Mouse (Mus musculus): ENCODE results near the gene Pjvk. TPM values are rescaled to one million over a fixed set of nuclear protein-coding genes. Genes with fewer than 3 reads are reported as not detected.
"Not testable (repeated sequence)": the region's sequence is repeated elsewhere in the genome, so short reads cannot be mapped to it uniquely, and the experiment has no call there.

The Pjvk gene
- total RNA-seq (2015; ENCODE audit: low replicate concordance) (not detected in 2 replicates), total RNA-seq (2017; ENCODE audit: low replicate concordance) (not detected in 2 replicates)

DNA sequence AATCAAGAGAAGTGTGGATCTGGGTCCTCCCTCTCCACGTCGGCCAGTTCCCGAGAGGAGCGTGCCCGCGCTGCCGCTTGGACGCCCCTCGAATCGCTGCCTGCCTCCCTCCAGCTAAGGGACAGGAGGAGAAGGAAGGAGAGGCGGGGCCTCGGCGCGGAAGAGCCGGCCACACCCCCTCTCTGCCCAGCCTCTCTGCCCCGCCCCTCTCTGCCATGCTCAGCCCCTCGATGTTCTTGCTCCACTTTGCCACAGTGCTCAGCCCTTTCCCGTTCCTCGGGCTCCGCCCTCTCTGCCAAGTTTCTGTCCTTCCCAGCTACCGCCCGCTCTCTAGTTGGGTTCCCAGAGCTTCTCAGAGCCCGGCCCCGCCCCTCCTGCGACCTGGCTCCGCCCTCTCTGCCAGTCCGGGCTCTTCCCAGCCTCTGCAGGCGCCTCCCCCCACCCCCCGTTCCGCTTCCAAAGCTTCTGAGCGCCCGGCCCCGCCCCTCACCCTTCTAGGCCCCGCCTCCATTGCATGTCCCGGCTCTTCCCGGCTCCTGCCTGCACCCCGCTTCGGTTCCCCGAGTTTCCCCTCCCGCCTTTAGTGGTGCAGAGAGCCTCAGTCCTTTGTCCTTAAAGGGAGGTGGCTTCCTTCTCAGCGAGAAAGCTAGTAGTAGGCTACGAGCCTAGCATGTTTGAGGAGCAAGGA lies at the start of gene Pjvk, which contains the start of gene Prkra:
Gene Pjvk, plus strand, starts transcription at position 594 of the 688 bp plus-strand sequence.
Gene Prkra, minus strand, starts transcription at position 133 of the 688 bp plus-strand sequence.
- ATAC-seq (replicated peaks; ENCODE audit: low FRiP score, poor library complexity, severe bottlenecking) = peak; percentile 96

DNA sequence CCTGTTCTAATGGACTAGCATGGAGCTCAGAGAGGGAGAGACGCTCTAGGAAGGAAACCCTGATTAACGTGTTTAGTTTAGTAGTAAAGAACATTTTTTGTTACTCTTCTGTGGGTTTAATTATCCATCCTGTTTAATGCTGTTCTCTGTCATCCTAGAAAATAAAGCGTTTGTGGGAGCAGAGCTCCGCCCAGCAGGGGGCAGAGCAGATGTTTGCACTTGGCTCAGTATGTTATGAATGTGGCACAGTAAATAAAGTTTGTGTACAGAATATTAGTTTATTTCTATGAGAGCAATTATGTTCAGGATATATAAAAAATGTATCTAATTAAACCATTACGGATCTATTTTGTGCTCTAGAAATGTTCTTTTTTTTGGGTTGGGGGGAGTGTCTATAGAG lies 49.1 kb upstream of the Pjvk start:
- no peak for ATAC-seq (replicated peaks; ENCODE audit: low FRiP score, poor library complexity, severe bottlenecking)

DNA sequence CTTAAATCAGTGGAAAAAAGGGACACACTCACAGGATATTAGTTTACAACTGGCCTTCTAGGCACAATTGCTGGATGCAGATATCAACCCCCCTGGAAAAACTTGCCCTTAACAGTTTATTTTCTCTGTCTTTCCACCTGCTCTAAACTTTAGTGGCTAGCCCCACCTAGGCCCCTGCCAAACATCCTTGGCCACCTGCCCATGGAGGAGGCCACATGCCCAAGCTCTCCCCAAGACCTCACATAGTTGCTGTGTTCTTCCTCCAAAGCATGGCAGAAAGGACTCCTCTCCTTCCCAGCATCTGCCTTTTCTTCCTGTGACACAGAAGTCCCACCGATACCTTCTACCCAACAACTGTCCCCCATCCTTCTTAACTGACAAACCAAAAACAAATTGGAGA lies 46.0 kb upstream of the Pjvk start:
- no peak for ATAC-seq (replicated peaks; ENCODE audit: low FRiP score, poor library complexity, severe bottlenecking)

DNA sequence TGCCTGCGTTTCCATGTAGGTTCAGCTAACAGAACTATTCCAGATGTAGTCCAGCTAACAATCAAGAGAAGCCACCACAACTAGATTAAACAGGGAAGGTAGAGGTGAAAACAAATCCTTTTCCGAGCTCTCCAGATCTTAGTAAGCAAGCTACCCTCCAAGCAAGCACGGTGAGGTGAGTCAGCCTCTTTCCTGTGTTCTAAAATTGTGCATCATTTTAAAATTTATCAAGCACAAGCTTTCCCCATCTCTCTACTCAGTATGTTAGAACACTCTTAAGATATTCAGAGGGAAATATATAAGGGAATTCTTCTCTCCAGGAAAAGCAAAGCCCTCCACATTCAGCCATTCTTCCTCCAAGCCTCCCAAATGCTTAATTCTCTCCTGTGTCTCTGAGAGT lies 41.6 kb upstream of the Pjvk start:
- ATAC-seq (replicated peaks; ENCODE audit: low FRiP score, poor library complexity, severe bottlenecking) = no peak

DNA sequence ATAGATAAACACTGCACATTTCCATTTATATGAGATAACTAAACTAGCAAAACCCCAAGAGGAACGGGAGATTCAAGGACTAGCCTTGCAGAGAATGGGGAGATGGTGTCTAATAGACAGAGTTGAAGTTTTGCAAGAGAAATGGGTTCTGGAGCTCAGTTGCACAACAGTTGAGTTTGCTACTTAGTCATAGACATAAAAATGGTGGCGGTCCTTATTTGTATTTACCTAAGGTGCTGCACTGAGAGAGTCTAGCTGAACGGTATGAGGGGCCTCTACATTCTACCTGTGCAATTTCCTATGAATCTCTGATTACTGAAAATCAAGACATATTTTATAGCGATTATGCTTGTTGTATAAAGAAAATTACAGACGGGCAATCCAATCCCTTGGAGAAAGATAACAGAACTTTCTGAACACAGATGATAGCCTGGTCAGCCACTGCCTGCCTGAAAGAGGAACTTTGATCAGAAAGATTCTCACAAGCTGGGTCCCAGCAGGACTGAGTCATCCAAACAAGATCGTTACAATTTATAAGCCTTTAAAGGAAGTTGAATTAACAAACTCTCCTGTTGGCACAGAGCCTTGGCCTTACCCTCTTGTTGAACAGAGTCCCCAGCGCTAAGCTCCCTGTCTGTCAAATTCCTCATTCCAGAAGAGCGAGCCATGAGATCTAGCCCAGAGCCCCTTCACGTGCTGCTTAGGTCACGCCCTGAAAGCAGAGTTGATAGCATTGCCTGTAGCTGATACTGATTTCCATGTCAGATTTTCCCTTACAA lies 37.8 kb upstream of the Pjvk start:
- no peak for ATAC-seq (replicated peaks; ENCODE audit: low FRiP score, poor library complexity, severe bottlenecking)

DNA sequence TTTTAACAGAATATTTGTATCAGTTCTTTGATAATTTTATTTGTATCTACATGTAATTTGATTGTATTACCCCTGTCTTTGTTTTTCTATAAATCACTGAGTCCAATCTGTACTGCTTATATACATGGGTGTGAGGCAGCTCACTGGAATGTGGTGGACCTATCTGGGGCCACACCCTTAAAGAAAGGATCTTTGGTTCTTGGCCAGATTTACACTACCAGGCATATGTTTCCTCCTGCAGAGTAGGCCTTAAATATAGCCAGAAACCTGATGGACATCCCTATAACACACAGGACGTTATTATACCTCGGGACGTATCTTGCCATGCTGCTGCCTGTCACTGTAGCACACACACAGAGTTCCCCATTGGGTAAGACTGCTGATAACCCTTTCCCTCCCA lies 36.3 kb upstream of the Pjvk start:
- no peak for ATAC-seq (replicated peaks; ENCODE audit: low FRiP score, poor library complexity, severe bottlenecking)

DNA sequence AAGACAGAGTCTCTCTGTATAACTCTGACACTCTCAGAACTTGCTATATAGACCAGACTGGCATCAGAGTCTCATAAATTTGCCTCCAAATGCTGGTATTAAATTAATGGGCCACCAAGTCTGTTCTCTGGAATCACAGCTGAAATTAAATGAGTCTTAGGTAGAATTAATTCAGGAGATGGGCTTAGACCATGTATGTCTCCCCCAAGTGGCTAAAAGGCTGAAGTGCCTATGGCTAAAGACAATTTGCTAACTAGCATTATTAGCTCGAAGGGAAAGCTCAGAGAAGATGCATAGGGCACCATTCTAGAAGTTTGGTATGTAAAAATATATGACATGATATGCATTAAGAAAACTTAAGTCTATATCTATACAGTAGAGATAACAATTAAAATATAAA lies 30.2 kb upstream of the Pjvk start:
- ATAC-seq (replicated peaks; ENCODE audit: low FRiP score, poor library complexity, severe bottlenecking) = no peak

DNA sequence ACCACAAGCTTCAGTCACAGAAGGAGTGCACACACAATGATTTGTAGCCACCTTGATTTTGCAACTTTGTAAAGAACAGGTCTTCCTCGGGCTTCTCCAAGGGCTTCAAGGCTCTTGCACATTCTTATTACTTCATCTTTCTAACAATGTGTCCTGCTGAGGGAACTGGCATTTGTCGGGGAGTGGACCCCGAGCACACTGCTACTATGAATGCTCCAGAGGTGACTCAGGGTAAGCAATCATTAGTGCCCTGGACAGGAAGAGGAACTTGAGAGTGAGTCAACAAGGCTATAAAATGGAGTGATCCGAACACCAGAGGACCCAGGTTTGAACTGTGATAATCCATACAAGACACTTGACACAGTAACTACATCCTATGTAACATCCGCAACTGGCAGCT lies 28.1 kb upstream of the Pjvk start:
- ATAC-seq (replicated peaks; ENCODE audit: low FRiP score, poor library complexity, severe bottlenecking) = no peak

DNA sequence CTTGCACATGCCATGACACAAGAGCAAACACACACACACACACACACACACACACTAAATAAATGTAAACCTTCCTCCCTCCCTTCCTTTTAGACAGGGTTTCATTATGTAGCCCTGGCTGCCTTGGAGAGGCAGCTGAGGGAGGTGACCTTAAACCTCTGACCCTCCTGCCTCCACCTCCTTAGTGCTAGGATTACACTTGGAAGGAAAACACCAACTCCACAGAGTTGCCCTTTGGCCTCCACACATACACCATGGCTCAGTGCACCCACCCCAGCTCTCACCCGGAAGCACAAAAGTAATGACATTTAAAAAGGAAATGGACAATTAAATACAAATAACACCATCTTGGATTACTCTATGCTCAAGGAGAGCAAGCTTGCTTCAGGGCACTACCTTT lies 26.6 kb upstream of the Pjvk start:
- ATAC-seq (replicated peaks; ENCODE audit: low FRiP score, poor library complexity, severe bottlenecking) = no peak

DNA sequence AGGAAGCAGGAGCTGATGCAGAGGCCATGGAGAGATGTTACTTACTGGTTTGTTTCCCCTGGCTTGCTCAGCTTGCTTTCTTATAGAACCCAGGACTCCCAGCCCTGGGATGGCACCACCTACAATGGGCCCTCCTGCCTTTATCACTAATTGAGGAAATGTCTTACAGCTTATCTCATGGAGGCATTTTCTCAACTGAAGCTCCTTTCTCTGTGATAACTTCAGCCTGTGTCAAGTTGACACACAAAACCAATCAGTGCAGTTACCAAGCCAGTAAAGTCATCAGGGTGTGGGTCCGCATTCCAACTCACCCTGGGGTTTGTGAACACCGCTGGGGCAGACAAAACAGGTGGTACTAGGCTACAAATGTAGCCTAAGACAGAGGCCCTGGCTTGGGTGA lies 26.0 kb upstream of the Pjvk start:
- ATAC-seq (replicated peaks; ENCODE audit: low FRiP score, poor library complexity, severe bottlenecking) = not testable (repeated sequence)

DNA sequence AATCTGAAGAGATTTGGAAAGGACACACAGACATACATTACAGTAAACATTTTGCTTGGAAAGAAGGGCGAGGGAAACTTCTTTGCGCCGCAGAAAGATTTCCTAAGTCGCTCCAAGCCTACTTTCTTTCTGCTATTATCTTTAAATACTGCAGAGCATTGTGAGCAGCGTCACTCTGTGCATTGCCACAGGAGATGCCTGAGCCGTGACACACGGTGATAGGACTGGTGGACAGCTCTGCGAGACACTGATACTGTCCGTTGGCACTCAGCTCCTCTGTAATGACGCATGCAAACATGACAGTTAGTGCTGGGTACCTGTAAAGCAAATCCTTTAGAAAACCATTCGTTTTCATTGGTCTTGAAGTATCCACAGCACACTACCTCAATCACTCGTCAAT lies 18.0 kb upstream of the Pjvk start:
- ATAC-seq (replicated peaks; ENCODE audit: low FRiP score, poor library complexity, severe bottlenecking) = no peak

DNA sequence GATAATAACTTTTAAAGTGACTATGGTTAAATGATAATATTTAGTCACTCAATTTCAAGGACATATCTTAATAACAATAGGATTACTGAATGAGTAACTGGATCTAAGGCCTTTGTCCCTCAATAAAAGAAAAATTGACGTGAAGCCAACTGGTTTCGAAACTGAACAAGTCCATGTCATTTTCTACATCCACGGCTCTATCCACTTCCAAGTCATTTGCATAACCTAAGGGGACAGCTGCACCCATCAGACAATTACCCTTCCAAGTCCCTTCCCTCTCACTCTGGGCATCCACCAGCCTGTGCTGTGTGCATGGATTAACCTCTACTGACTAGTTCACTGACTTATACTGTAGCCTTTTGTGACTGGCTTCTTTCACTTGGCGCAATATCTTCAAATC lies 16.7 kb upstream of the Pjvk start:
- no peak for ATAC-seq (replicated peaks; ENCODE audit: low FRiP score, poor library complexity, severe bottlenecking)

DNA sequence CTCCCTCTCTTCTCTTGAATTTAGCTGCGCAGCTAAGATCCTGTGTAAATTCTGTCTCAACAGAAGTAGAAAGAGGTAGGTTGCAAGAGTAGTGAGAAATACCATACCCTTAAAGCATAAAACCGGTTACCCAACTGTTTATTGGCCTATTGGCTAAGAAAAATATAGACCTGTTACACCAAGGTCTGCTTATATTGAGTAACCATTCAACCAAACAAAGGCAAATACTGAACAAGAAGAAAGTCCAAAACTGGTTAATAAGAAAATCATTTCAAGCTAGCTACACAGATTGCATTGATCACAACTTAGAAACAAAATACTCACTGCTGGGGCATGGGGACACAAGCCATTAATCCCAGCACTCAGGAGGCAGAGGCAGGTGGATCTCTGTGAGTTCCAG lies 8.6 kb upstream of the Pjvk start:
- no peak for ATAC-seq (replicated peaks; ENCODE audit: low FRiP score, poor library complexity, severe bottlenecking)

DNA sequence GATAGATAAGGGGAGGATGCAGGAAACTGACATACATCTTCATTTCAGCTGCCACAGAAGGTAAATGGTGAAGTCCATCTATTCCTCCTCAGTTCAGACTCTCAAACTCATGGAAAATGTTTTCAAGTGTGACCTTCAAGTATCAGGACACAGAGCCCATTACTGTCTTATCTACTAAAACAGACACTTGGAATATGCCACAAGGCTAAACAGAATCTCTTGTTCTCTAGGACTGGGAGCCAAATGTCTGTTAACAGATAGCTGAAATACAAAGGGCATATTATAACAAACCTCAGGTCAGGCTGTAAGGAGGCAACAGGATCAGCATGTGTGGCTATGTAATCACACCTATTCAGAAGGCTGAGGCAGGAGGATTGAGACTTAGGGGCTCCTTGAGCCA lies 4.5 kb upstream of the Pjvk start:
- no peak for ATAC-seq (replicated peaks; ENCODE audit: low FRiP score, poor library complexity, severe bottlenecking)

DNA sequence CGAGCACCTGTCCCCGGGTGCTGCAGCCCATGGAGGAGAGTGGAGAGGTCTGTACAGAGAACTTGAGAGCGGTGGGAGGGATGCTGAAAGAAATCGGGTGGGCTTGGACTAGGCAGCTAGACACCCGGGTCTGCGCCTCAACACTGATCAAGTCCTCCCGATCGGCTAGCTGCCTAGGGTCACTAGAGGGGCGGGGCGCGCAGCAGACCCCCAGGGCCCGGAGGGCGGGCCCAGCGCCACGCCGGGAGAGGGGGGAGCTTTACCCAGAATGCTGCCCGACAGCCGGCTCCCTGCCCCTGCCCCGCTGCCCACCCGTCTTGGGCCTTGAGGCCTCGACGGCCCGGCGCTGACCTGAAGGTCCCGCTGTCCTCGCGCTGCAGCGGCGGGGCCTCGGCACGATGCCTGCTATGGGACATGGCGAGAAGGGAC lies 821 bp upstream of the Pjvk start:
- ATAC-seq (replicated peaks; ENCODE audit: low FRiP score, poor library complexity, severe bottlenecking) = peak; percentile 36

DNA sequence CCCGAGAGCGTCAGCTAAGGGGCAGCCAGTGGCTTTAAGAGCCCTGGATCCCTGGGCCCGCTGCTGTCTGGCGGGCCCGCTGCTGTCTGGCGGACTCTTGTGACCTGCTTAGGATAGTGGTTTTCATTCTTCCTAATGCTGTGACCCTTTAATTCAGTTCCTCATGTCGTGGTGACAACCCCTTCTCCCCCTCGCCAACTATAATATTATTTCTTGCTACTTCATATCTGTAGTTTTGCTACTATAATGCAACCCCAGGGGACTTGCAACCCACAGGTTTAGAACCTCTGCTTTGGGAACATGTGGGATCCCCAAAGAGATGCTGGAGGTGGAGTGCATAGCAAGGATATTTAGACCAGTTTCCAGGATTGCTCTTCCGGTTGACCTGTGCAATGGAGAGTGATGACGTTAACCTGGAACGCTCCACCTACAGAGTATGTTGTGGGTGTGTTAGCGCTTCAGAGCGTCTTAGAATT lies 428 bp downstream of the Pjvk start:
- no peak for ATAC-seq (replicated peaks; ENCODE audit: low FRiP score, poor library complexity, severe bottlenecking)

DNA sequence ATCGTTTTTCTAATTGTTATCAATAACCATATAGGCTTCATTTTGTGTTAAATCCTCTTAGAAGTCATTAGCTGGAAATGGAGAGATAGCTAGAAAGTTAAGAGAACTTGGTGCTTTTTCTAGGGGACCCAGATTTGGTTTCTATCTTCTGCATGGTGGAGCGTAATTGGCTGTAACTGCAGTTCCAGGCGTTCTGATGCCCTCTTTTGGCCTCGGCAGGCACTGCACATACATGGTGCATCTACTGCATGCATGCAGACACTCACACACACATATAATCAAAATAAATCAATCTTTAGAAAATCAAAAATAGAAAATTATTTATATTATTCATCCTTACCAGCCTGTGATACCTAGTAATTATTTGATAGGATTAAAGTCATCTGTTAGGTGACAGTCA lies 4.8 kb downstream of the Pjvk start:
- ATAC-seq (replicated peaks; ENCODE audit: low FRiP score, poor library complexity, severe bottlenecking) = no peak

DNA sequence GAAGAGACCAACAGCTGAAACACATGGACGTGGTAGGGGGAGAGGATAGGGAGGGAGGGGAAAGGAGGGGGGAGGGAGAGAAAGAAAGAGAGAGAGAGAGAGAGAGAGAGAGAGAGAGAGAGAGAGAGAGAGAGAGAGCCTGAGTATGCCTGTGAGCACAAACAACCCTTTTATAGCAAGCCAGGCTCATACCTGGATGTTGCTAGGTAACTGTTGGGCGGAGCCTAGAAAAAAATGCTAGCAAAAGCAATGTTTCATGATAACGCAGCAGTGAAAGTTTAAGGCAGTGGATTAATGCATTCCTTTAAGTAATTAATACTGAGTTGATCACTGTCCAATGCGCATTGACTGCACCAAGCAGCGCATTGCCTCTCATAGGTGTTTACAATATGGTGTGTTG lies 6.4 kb downstream of the Pjvk start:
- no peak for ATAC-seq (replicated peaks; ENCODE audit: low FRiP score, poor library complexity, severe bottlenecking)

DNA sequence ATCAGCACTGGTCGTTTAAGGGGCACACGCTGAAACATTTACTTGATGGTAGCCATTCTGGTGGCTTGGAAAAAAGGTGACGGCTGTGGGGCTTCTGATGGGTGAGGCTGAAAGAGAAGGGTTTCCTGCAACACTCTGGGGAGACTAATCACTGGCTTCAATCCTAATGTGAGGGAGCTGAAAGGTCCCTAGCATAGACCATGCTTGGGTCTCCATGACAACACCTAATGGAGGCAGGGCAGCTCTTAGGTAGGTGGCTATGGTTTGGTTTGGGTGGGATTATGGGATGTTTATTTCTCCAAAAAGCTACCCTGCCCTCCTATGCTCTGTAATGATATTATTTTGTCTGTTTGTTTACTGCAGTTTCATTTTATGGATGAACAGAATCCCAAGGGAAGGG lies 7.2 kb downstream of the Pjvk start:
- ATAC-seq (replicated peaks; ENCODE audit: low FRiP score, poor library complexity, severe bottlenecking) = no peak

DNA sequence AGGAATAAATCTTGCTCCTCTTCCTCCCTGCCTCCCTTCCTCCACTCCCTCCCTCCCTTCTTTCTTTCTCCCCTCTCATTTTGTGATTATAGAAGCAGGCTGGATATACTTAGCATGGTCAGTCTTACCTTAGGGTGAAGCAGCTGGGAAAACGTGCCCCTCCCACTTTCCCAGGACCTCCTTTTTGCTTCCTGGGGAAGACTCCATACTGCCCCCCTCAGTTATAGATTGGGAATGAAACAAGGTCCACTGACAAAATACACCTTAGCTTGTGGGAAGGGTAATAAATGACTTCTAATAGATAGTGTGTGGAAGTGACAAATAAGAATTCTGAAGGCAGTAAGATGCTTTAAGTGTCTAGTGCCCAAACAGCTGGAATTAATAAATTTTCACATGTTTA lies 7.7 kb downstream of the Pjvk start:
- no peak for ATAC-seq (replicated peaks; ENCODE audit: low FRiP score, poor library complexity, severe bottlenecking)

DNA sequence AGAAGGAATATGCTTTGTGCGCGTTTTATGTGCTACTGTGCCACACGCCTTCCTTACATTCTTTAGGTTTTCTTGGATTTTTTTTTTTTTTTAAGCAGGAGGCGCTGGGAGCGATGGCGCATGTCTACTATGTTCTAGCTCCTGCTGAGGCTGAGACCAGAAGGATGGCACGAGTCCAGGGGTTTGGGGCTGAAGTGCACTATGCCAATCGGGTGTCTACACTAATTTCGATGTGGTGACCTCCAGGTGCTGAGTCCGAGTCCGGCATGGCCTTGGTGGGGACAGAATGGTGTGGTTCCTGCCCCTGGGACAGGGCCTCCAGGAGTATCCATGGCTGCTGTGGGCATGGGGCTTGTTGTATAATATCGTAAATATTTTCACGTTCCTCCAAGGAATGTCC lies 10.3 kb downstream of the Pjvk start:
- no peak for ATAC-seq (replicated peaks; ENCODE audit: low FRiP score, poor library complexity, severe bottlenecking)
